Mouse (Mus musculus) heart, postnatal 10 days (tissue): Measurements from ENCODE around the gene BC052040. TPM values are rescaled to one million over a fixed set of nuclear protein-coding genes. Genes with fewer than 3 reads are reported as not detected.

Source experiments
- DNase-seq, 2 experiments: peaks; one replicate each; pipeline ENCODE4 v3.0.0; 2021
- intact Hi-C: fragments of 180-260 bp; cut with DNase I; formaldehyde crosslinking; loops from one replicate; pipeline ENCODE4 v1.15.1; 2025
- total RNA-seq, 2 experiments: library from RNA; stranded (reverse); gene quantifications; 2 replicates each; pipeline ENCODE4 v1.2.3; 2021

BC052040 gene
- total RNA-seq, result 1 to 10 TPM; 3.2 to 3.6 TPM

DNA sequence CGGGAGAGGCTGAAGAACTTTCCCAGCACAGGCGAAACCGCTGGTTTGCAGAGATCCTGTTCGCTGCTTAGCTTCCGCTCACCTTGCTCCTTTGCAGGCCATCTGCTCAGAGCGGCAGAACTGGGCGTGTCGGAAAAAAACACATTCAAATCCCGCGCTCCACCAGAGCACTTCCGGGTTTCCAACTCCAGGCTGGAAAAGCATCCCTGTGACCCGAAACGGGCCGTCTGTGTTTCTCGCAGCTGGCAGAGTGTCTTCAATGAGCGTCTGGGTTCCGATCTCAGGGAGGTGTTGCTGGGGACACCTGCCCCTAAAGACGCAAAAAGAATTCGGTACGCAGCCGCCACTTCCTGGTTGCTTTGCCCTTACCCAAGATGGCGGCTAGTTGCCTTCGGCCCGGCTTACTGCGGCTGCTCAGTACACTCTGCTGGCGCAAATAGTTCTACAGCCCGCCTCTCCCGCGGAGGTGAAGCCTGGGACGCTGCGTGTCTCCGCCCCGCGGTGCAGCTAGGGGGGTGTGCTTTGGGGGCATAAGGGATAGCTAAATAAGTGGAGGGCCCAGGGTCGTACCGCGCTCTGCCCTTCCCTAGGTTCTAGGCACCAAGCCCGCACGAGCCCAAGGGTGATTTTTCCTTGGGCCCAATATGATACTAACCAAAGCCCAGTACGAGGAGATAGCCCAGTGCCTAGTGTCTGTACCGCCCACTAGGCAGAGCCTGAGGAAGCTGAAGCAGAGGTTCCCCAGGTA lies at the start of gene BC052040:
Gene BC052040 (plus strand): TSS at position 476 of the 748 bp plus-strand sequence.
- intact Hi-C loops, result loop anchor here (5.0 kb wide), 1 partner anchor 491 kb away; no protein-coding TSS in a partner anchor
- DNase-seq, result peak; percentile 93 to 94

GRCm38 (mm10) chr2:115538009-115538690 lies 43.4 kb upstream of the BC052040 start:
- intact Hi-C loops, result no loop called here
- no peak for DNase-seq

DNA sequence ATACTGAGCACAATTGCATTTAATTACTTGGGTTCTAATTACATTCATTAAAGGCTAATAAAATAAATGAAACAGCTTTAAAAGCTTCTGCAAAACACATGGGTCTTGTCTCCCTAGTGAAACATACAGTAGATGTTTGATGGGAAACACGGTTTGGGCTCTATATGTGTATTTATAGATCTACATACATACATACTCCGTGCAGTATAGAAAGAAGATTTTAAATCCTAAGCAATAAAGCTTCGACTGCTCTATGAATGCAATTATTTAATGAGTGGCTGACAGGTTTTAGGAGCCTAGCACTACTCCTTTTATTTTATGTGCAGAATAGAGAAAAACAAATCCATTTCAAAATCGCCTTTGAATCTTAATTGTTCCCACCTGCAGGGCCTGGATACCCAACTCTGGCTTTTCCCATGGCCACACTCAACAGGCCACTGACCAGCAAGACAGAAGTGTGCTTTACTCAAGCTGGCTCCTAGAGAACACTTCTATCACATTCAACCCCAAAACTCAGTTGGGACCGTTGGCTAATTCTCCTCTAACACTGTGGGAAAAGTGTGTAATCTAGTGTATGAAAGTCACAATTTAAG lies 42.7 kb upstream of the BC052040 start:
- no peak for DNase-seq
- intact Hi-C loops, result no loop called here

DNA sequence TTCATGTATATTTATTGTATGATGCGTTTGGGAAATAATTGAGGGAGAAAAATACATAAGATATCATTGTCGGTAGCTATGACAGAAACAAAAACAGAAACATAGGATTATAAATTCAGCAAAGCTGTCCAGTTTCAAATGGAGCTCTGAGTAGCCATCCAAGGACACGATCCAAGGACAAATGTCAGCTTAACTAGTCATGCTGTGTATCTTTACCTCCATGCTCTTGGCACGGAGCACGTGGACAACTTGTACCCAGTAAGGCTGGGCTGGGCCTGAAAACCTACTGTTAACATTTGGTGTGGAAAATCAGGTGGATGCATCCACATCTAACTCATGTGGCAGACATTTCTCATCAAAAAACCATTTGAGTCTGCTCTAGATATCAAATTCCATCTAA lies 41.8 kb upstream of the BC052040 start:
- intact Hi-C loops, result no loop called here
- DNase-seq, result no peak

GRCm38 (mm10) chr2:115542401-115543123 lies 39.0 kb upstream of the BC052040 start:
- no peak for DNase-seq
- intact Hi-C loops, result no loop called here

DNA sequence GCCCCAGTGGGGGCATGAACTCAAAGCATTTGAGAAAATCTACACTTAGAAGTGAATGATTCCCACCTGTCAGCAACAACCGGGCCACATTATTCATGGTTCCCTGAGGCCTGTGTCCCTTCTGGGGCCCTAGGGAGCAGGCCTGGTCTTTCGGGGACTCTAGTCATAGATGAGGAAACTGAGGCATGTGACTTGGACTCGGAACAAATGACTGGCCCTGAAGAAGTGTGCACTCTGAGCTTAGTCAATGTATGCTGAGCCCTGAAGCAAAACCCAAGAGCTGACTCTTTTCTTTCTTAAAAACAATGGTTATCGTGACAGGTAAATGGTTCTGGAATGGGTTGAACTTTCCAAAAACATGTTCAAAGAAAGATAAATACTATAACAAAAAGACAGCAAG lies 38.3 kb upstream of the BC052040 start:
- DNase-seq, result no peak
- intact Hi-C loops, result no loop called here

- intact Hi-C loops, result no loop called here
- peak in 1 of 2 experiments; percentile 4 for DNase-seq
Observed at GRCm38 (mm10) chr2:115551901-115552300, 29.6 kb upstream of the BC052040 start.

GRCm38 (mm10) chr2:115562155-115562827 lies 19.2 kb upstream of the BC052040 start:
- no peak for DNase-seq
- intact Hi-C loops, result no loop called here

DNA sequence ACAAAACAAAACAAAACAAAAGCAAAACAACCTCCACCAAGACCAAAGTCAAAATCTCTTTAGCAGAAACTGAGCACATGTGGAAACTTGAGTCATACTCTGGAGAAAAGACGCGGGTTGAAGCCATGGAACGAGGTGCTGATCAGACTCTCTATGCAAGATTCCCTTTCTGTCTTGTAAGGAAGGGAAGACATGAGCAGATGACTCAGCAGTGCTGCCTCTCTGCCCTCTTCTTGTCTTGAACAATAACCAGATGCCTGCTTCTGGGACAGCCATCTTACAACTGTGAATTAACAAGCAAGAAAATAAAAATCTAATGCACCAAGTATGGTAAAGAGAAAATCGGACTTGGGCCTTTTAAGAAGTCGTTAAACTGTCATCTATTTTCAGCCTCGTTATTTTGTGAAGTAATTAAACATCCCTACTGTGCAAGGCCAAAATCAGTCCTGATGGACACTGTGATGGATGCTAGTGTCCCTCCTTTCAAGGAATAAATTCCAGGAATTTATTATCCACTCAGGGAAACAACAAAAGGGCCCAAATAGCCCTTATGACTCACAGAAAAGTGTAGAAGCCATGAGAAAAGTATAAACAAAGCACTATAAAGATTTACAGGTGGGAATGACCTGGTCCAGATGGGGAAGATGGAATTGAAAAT lies 18.0 kb upstream of the BC052040 start:
- intact Hi-C loops, result no loop called here

DNA sequence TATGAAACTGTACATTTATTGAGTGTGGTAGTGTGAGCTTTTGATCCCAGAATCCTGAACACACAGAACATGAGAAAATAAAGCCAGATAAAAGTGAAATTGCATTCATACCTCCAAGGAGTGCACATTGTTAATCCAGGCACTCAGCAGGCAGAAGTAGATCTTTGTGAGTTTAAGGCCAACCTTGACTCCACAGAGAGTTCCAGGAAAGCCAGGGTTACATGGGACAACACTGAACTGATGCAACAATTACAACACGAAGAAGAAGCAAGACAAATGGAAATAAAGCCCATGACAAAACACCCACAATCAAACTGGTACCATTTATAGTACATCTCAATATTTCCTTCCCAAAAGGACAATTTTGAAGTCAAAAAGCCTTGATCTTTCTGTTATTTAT lies 9.5 kb upstream of the BC052040 start:
- intact Hi-C loops, result no loop called here
- DNase-seq, result no peak

More for the DNA sequence above, 18.0 kb upstream of the BC052040 start:
- DNase-seq, result no peak

- DNase-seq, result no peak
- intact Hi-C loops, result no loop called here
Observed at GRCm38 (mm10) chr2:115574802-115575201, 6.7 kb upstream of the BC052040 start.

- DNase-seq, result no peak
Observed at GRCm38 (mm10) chr2:115579171-115579900, 2.2 kb upstream of the BC052040 start.

DNA sequence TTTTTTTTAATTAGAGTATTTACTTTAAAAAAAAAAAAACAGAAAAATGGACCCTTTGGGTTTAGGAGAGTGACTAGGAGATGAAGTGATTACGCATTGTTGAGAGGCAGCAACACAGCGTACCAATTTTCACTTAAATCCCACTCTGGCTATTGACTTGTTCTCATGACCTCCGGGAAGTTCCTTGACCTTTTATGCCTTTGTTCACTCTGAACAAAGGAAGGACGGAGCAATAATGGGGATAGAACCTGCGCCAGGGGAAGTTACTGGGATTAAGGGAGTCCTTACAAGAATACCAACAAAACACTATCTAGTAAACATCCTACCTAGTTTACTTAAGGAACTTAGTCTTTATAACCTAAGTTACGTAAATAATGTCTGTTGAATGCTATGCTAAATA lies 1.5 kb upstream of the BC052040 start:
- no peak for DNase-seq
- intact Hi-C loops, result loop anchor here (5.0 kb wide), 1 partner anchor 492 kb away; no protein-coding TSS in a partner anchor

More at GRCm38 (mm10) chr2:115579171-115579900, 2.2 kb upstream of the BC052040 start:
- intact Hi-C loops, result no loop called here

GRCm38 (mm10) chr2:115581989-115582608 lies 583 bp downstream of the BC052040 start:
- intact Hi-C loops, result loop anchor here (2.0 to 5.0 kb wide), 2 partner anchors 490 to 927 kb away; partner anchors contain the start of gene Dph6

GRCm38 (mm10) chr2:115583776-115584175 lies 2.3 kb downstream of the BC052040 start:
- intact Hi-C loops, result loop anchor here (2.0 to 5.0 kb wide), 2 partner anchors 489 to 929 kb away; partner anchors contain the start of gene Dph6
- DNase-seq, result no peak

More at GRCm38 (mm10) chr2:115581989-115582608, 583 bp downstream of the BC052040 start:
- DNase-seq, result no peak

DNA sequence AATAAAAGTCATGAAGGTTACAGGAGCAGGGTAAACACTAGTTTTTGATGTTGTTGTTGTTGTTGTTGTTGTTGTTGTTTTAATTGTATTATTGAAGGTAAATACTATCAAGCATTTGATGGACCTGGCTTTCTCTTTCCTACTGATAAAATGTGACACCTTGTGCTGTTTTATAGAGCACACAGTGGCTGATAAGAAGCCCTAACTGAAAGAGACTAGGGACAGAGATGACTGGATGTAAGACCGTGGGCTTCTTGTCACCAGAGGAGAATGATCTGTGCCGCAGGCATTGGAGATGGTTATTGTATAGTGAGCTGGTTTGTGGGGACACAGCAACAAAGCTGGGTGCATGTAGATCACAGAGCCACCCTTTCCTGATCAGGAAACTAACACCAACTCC lies 9.1 kb downstream of the BC052040 start:
- DNase-seq, result no peak
- intact Hi-C loops, result no loop called here

DNA sequence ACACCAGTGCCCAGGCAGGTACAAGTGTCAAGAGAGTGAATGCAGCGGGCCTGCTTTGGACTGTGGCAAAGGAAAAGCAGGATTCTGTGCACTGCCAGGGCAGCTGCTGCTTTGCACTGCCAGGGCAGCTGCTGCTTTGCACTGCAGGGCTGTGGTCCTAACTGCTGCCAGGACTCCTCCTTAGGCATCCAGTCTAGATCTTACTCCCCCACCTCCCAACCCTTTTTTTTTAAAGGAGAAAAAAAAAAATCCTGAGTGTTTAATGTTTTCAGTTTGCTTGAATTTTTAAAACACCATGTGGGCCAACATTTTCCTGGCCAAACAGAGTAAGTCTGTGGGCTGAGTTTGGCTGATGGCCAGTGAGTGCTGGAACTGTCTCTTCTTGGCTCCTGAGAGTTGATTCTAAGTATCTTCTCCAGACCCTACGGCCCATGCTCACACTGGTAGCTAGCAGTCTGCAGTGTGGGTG lies 11.2 kb downstream of the BC052040 start:
- DNase-seq, result peak; percentile 64 to 70
- intact Hi-C loops, result no loop called here

DNA sequence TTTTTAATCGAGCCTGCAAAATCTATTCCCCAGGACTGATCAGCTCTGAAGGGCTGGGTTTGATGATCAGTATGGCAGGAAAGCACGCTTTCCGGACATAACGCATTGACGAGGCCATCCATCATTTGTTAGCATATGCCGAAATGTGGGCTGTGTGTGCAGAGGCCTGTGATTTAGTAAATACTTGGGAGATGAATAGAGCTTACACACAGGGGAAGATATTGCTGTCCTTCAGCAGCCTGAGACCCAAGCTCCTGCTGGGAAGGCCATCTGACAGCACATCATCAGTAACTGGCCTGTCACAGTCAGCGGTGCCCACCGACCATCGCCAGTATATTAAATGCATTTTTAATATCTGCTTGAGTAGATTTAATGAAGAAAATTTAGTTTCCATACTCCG lies 15.5 kb downstream of the BC052040 start:
- intact Hi-C loops, result no loop called here
- no peak for DNase-seq
